Mouse (Mus musculus): ENCODE measurements at regions not wholly inside any gene's neighbourhood (a gene's known extent, or its start where the extent isn't known, plus 50 kb on each side); places are given as distances from the start of the nearest gene placed in this dataset.
"Not testable (repeated sequence)": the region's sequence is repeated elsewhere in the genome, so short reads cannot be mapped to it uniquely, and the experiment has no call there.

DNA sequence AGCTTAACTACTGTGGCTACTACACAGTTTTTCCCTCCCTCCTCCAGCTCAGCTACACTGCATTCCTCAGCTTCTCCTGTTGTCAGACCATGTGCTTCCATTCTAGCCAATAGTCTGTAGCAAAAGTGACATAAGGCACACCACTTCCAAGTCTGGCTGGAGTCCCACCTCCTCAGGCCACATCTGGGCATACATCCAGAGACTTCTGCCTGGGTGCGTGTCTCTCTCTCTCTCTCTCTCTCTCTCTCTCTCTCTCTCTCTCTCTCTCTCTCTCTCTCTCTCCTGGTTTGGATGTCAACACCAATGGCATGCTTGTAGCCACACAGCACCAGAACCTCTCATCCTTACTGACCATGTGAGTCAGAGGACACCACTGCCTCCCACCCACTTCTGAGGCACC, 55.6 kb upstream of the Cdyl start:
- Histone ChIP-seq H3K9me3 (no peaks in the 10 kb centered on the region), H3K36me3 (replicated peaks) (no peaks in the 10 kb centered on the region), H3K4me3 (no peak overlapping the region), H3K27ac (replicated peaks) (no peak overlapping the region), H3K4me1 (no peaks in the 10 kb centered on the region), H3K27me3 (replicated peaks; ENCODE audit: low read depth, poor library complexity, severe bottlenecking) (no peaks in the 10 kb centered on the region)
- DNase-seq (ENCODE audit: low spot score) = no peak
- WGBS = 100% methylated on average over 1 of the region's 1 CpGs

DNA sequence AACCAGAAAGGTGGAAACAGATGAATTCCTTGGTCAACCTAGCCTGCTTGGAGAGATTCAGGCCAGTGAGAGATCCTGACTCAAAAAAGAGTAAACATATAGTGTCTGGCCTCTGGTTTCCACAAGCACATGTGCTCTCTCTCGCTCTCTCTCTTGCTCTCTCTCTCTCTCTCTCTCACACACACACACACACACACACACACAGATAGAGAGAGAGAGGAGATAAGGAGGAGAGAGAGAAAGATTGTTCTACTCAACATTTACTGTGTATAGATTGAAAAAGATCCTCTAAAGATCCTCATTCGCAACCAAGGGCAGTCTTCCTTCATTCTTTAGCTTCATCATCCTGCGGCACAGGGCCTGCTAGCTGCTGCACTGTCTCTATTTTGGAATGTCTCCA, 54.9 kb upstream of the Cdyl start:
- no peaks in the 10 kb centered on the region for H3K27me3 ChIP-seq (replicated peaks; ENCODE audit: low read depth, poor library complexity, severe bottlenecking)
- no peak for DNase-seq (ENCODE audit: low spot score)
- no peak overlapping the region for H3K27ac ChIP-seq (replicated peaks)
- 93% methylated on average over 3 of the region's 3 CpGs for WGBS
- no peak overlapping the region for H3K4me3 ChIP-seq
- no peaks in the 10 kb centered on the region for H3K4me1 ChIP-seq
- H3K36me3 ChIP-seq (replicated peaks) = no peaks in the 10 kb centered on the region
- no peaks in the 10 kb centered on the region for H3K9me3 ChIP-seq

- not testable (repeated sequence) for H3K36me3 ChIP-seq (replicated peaks); H3K27me3 ChIP-seq (replicated peaks; ENCODE audit: low read depth, poor library complexity, severe bottlenecking); H3K27ac ChIP-seq (replicated peaks); H3K9me3 ChIP-seq; H3K4me3 ChIP-seq; DNase-seq (ENCODE audit: low spot score); H3K4me1 ChIP-seq
- WGBS = 84% methylated on average over 5 of the region's 5 CpGs
These were observed 52.6 kb upstream of the Cdyl start for GRCm38 (mm10) chr13:35606857-35607561.

- 92% methylated on average over 2 of the region's 2 CpGs for WGBS
These were observed 51.9 kb upstream of the Cdyl start for GRCm38 (mm10) chr13:35607710-35608109.

More at GRCm38 (mm10) chr13:35607710-35608109, 51.9 kb upstream of the Cdyl start:
- H3K36me3 ChIP-seq (replicated peaks) = no peaks in the 10 kb centered on the region
- no peak for DNase-seq (ENCODE audit: low spot score)
- H3K27ac ChIP-seq (replicated peaks) = no peak overlapping the region
- H3K4me3 ChIP-seq = no peak overlapping the region
- H3K4me1 ChIP-seq = no peaks in the 10 kb centered on the region
- no peaks in the 10 kb centered on the region for H3K9me3 ChIP-seq
- H3K27me3 ChIP-seq (replicated peaks; ENCODE audit: low read depth, poor library complexity, severe bottlenecking) = no peaks in the 10 kb centered on the region

All from embryonic facial prominence, embryonic 10.5 days (tissue).